Mouse (Mus musculus) heart, postnatal 0 days (tissue): Measurements from ENCODE around the gene Eif3l. TPM values are rescaled to one million over a fixed set of nuclear protein-coding genes. Genes with fewer than 3 reads are reported as not detected.
A peak's percentile ranks its signal among the peaks of the same experiment; 100 is the strongest.

Experiments
- ATAC-seq: fragments of 200-750 bp; cut with Nextera tagmentation; 2 replicates; pipeline ENCODE4 v1.8.0; 2017; ENCODE audit warnings: low read depth, moderate number of reproducible peaks, moderate library complexity; ENCODE audit not compliant: insufficient read depth
- DNase-seq: peaks from one replicate; pipeline ENCODE4 v3.0.0-alpha.2; 2016; ENCODE audit warnings: low spot score
- H3K27ac ChIP-seq: fragments of 300-500 bp; sonication (generic); 2 replicates; pipeline ENCODE4 v1.5.1; 2014; ENCODE audit warnings: low read depth, mild to moderate bottlenecking
- H3K27me3 ChIP-seq: fragments of 300-500 bp; sonication (generic); 2 replicates; pipeline ENCODE4 v1.6.1; 2014; ENCODE audit warnings: low read length, mixed read lengths; ENCODE audit not compliant: control insufficient read depth, insufficient read depth
- H3K36me3 ChIP-seq: fragments of 300-500 bp; sonication (generic); replicated peaks from 2 replicates; pipeline ENCODE4 v1.6.1; 2014; ENCODE audit warnings: low read length, mixed read lengths; ENCODE audit not compliant: control insufficient read depth, insufficient read depth
- H3K4me1 ChIP-seq: fragments of 300-500 bp; sonication (generic); 2 replicates; pipeline ENCODE4 v1.6.1; 2014; ENCODE audit warnings: antibody characterized with exemption; ENCODE audit not compliant: control insufficient read depth, insufficient read depth
- H3K4me2 ChIP-seq: fragments of 300-500 bp; sonication (generic); 2 replicates; pipeline ENCODE4 v1.6.1; 2014; ENCODE audit warnings: low read depth, mild to moderate bottlenecking, low read length, moderate library complexity
- H3K4me3 ChIP-seq: fragments of 300-500 bp; sonication (generic); 2 replicates; pipeline ENCODE4 v1.5.1; 2014; ENCODE audit warnings: low read depth, low read length
- H3K9ac ChIP-seq: fragments of 300-500 bp; sonication (generic); replicated peaks from 2 replicates; pipeline ENCODE4 v1.6.1; 2014; ENCODE audit warnings: low read depth, low read length, mixed read lengths
- H3K9me3 ChIP-seq: fragments of 300-500 bp; sonication (generic); replicated peaks from 2 replicates; pipeline ENCODE4 v1.6.1; 2016; ENCODE audit warnings: low read length; ENCODE audit not compliant: control insufficient read depth
- CTCF ChIP-seq: IDR thresholded peaks from 2 replicates; pipeline ENCODE4 v1.5.1; 2016; ENCODE audit warnings: antibody characterized with exemption, control low read depth, low read depth
- EP300 ChIP-seq: IDR thresholded peaks from 2 replicates; pipeline ENCODE4 v1.6.1; 2016; ENCODE audit warnings: antibody characterized with exemption, low read depth
- WGBS: fragments of 180-500 bp; shearing (Covaris S2); extraction: QIAGEN DNeasy Blood & Tissue Kit; methylation state at CpG from one replicate; pipeline ENCODE4 v1.1.7; 2014; 5-methylcytosine and 5-hydroxymethylcytosine counted together
- polyA plus RNA-seq: library from polyadenylated mRNA; unstranded; fragments of >200 nt; fragmentation: Nextera tagmentation; extraction: Ambion mirVana; gene quantifications from 2 replicates; pipeline ENCODE4 v1.2.1, GENCODE M21; 2015
- total RNA-seq: library from RNA; depleted of rRNA; stranded (reverse); fragments of >200 nt; gene quantifications from 2 replicates; pipeline ENCODE4 v1.2.3, GENCODE M21; 2014; ENCODE audit warnings: low replicate concordance

The Eif3l gene
- total and polyA plus RNA-seq, 2 experiments from 2014 or later: 123 to 183 TPM

DNA sequence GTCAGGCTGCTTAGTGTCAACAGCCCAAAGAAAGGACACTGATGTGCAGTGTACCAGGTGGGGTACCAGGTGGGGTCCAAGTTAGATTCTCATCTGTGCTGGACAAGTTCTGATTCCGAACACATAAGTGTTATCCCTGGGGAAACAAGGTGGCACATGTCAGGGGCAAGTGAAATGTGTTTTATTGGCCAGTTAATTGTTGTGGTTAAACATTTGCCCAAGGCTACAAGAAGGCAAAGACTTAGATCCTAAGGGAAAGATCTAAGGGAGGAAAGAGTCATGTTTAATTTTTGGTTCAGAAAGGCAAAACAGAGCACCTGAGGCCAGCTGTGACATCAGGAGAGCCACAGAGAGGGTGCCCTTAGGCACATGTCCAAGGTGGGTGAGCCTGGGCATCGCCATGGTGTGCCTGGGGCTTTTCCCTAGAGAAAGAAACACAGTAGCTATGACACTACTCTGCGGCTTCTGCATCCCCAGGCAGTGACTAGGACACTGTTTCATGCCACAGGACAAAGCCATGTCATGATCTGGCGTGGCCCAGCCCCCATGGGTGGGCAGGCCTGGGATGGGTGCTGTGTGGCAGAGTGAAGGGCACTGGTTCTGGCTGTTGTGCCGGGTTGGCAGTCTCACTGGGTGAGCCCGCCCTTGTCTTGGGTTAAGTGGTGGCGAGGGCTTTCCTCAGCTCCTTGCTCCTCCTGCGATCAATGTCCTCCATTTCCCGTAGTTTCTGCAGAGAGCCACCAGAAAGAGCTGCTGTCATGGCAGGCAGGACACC, 59.7 kb downstream of the Eif3l start:
- Histone ChIP-seq H3K9me3 (no peaks in the 10 kb centered on the region), H3K4me3 (no peak overlapping the region), H3K27me3 (no peaks in the 10 kb centered on the region), H3K4me2 (no peak overlapping the region), H3K4me1 (peaks cover 19% of the 10 kb centered on the region), H3K9ac (no peak overlapping the region), H3K27ac (no peak overlapping the region), H3K36me3 (peaks cover 44% of the 10 kb centered on the region)
- 79% methylated on average over 9 of the region's 9 CpGs for WGBS
- ATAC-seq (no peak), DNase-seq (no peak)
- TF ChIP-seq CTCF (no peak), EP300 (no peak)

DNA sequence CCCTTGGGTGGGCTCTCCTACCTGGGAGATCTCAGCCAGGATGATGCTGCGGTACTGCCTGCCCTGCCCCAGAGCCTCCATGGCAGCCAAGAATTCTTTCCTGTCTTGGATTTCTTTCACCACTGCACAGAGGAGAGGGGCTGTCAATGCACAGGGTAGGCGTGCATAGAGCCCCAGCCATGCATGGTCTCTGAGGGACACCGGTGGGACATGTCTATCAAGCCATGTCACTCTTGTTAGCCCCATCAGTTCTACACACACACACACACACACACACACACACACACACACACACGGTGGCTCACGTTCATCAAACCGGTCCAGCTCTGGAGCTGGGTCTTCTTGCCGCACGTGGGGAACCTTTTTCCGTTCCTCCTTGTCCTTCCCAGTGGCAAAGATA, 60.4 kb downstream of the Eif3l start:
- Histone ChIP-seq H3K9me3 (no peaks in the 10 kb centered on the region), H3K36me3 (peaks cover 37% of the 10 kb centered on the region), H3K9ac (no peak overlapping the region), H3K27me3 (no peaks in the 10 kb centered on the region), H3K4me3 (no peak overlapping the region), H3K4me1 (peaks cover 16% of the 10 kb centered on the region), H3K4me2 (no peak overlapping the region), H3K27ac (peak overlapping the region; percentile 23; the same call in 1 of the 2 replicates)
- ATAC-seq (no peak), DNase-seq (no peak)
- TF ChIP-seq EP300 (0 out of 2 replicates have a peak, but pooled peaks have one; percentile 3), CTCF (no peak)
- 76% methylated on average over 9 of the region's 9 CpGs for WGBS

DNA sequence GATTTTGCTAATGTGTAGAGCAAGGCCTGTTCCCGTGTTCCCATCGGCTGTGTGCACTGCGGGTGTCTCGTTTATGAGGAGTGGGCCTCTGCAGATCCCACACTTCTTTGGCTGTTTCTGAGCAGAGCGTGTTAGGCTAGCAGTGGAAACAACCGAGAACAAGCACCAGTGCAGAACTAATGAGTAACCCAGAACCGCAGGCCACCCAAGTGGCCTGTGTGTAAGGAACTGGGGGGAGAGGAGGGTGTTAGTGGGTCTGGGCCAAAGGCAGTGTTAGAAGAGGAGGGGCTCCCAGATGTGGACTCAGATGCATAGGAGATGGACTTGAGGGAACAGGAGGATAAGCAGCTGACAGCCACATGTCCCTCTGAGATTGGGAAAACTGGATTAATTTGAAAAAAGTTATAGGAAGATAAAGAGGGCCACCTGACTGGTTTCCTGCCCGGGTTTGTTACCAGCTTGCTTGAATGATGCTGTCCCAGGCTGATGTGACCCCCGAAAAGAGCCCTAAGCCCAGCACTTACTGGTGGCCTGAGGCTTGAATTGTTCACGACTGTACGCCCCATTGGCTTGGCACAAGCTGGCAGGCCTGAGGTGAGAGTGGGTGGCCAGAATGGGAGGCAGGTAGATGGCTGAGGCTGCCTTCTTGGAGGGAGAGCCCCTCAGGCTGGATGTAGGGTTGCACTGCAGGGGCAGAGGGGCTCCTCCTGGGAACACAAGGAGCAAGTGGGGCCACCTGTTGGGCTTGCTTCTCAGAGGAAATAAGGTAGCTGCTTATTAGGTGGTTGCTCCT, 61.0 kb downstream of the Eif3l start:
- Histone ChIP-seq H3K9me3 (no peaks in the 10 kb centered on the region), H3K36me3 (peaks cover 31% of the 10 kb centered on the region), H3K27ac (peak overlapping the region; percentile 23; the same call in 1 of the 2 replicates), H3K9ac (no peak overlapping the region), H3K4me3 (no peak overlapping the region), H3K4me2 (no peak overlapping the region), H3K4me1 (peaks cover 10% of the 10 kb centered on the region), H3K27me3 (no peaks in the 10 kb centered on the region)
- ATAC-seq: no peak
- 72% methylated on average over 11 of the region's 11 CpGs for WGBS
- TF ChIP-seq CTCF (no peak), EP300 (0 out of 2 replicates have a peak, but pooled peaks have one; percentile 11)
- no peak for DNase-seq

DNA sequence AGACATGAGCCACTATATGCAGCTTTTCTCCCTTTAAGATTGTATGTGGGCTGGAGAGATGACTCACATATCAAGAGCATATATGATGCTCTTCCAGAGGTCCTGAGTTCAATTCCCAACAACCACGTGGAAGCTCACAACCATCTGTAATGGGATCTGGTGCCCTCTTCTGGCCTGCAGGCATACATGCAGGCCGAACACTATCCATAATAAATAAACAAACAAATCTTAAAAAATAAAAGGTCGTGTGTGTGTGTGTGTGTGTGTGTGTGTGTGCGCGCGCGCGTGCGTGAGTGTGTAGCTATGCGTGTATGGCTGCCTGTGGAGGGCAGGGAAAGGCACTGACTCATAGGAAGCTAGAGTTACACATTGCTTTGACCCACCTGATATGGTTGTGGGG, 64.7 kb downstream of the Eif3l start:
- 60% methylated on average over 10 of the region's 10 CpGs for WGBS

DNA sequence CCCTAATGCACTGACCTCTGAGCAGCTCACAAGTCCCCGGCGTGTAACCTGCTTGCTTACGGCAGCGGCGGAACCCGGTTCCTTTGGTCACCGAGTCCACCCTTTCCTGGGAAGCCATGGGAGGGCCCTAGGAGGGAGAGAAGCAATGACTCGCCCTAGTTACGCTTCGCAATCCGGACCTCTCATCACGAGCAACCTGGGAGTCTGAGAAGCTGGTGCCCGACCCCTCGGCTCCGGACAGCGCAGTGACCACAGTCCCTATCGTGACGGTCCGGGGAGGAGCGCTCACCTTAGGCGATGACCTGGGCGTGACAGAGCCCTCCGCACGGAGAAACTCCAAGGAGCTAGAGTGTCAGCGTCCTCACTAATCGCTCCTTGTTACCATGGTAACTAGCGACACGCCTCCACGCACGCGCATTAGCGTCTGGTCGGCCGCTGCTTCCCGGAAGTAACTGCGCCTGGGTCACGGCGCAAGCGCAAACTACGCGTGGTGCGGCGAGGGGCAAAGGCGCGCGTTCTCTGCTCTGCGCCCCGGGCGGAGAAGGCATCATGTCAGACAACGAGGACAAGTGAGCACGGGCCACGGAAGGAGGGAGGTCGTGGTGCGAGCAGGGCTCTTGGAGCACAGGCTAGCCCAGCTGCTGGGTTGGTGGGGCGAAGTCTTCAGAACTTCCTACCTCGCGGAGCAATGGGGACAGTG, 66.0 kb downstream of the Eif3l start, which contains the start of the genes Polr2f and 1700088E04Rik:
Gene Polr2f, plus strand, starts transcription at position 144 of the 700 bp plus-strand sequence.
Gene 1700088E04Rik, minus strand, starts transcription at position 388 of the 700 bp plus-strand sequence.
- DNase-seq (peak; percentile 90), ATAC-seq (peak; percentile 88)
- H3K4me1 ChIP-seq: peaks cover 7% of the 10 kb centered on the region; the same call in 1 of the 2 replicates
- H3K4me2 ChIP-seq: peak within 1 kb of the TSS; percentile 92
- no peak for TF ChIP-seq EP300
- H3K9me3 ChIP-seq: no peaks in the 10 kb centered on the region
- peak within 1 kb of the TSS; percentile 71 for H3K4me3 ChIP-seq
- peak within 1 kb of the TSS; percentile 67 for H3K9ac ChIP-seq
- peaks cover 18% of the 10 kb centered on the region for H3K36me3 ChIP-seq
- no peaks in the 10 kb centered on the region for H3K27me3 ChIP-seq
- under 1% methylated on average over 57 of the region's 57 CpGs for WGBS
- H3K27ac ChIP-seq: peak within 1 kb of the TSS; percentile 28; the same call in 1 of the 2 replicates

More for the DNA sequence above, 64.7 kb downstream of the Eif3l start:
- DNase-seq (no peak), ATAC-seq (no peak)
- Histone ChIP-seq H3K4me3 (no peak overlapping the region), H3K9me3 (no peaks in the 10 kb centered on the region), H3K4me1 (peaks cover 7% of the 10 kb centered on the region; the same call in 1 of the 2 replicates), H3K9ac (no peak overlapping the region), H3K4me2 (no peak overlapping the region), H3K27me3 (no peaks in the 10 kb centered on the region), H3K36me3 (peaks cover 5% of the 10 kb centered on the region), H3K27ac (no peak overlapping the region)
- TF ChIP-seq CTCF (peak; percentile 59), EP300 (no peak)
